ENCODE assay signal across 9 mouse cellular contexts in the genomic region with DNA sequence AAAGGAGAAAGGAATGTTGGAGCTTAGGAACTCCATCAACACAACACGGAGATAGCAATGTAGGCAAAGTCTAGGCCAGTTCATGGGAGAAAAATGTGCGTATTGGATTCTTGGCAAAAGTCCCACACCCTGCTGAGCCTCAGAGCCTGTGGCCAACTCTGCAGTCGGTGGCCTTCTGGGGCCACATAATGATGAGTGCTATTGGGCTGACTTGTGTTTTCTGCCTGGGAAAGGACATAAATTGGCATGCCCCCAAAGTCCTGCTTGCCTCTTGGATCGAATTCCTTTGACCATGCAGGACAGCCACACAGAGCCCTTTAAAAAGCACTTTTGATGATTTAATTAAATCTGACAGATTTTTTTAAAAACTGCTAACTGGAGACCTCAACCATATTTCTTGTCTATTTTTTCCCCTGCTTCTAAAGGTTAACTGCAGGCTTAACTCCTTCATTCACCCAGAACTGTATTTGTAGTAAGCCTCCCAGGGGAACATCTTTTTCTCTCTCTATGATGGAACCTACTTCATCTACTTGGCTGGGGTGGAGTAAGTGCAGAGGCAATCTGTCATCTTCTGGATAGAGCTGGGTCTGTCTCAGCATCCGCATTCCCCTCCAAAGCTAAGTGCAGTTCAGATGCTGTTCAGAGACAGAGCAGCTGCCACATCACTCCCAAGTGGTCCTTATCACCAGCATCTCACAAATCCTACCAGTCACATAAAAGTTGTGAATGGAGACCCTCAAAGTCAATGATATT.
DNase-seq lines count a peak whose midpoint lies in the region; ATAC-seq lines count a peak whose summit lies in the region.
"Had no signal": no experiment of that assay in that cellular context is flagged by ENCODE, and none has a peak within 500 bp of the region (broad histone marks: within the 10 kb centered on the region; RNA-seq: fewer than 3 reads in every experiment).

No protein-coding gene starts in this region.

- no peak for ATAC-seq in heart, embryonic 11.5 days (replicated peaks; ENCODE audit: insufficient number of reproducible peaks, low FRiP score, low TSS enrichment)
- ATAC-seq in heart, embryonic 16.5 days (replicated peaks; ENCODE audit: extremely low read depth, insufficient read depth, low FRiP score), result 0 out of 2 replicates have a peak, but pooled peaks have one; percentile 52
- peak; percentile 61; the same call in 1 of the 2 replicates for ATAC-seq in limb, embryonic 15.5 days (ENCODE audit: insufficient number of reproducible peaks, low FRiP score, low TSS enrichment, low read depth)

- no peak overlapping the region for H3K9ac ChIP-seq in heart, embryonic 11.5 days (ENCODE audit: low read depth, low read length)
- H3K9ac ChIP-seq in heart, embryonic 16.5 days (ENCODE audit: low read length), result no peak overlapping the region
- H3K9ac ChIP-seq in limb, embryonic 15.5 days, result no peak overlapping the region
- H3K9ac ChIP-seq: limb, embryonic 12.5 days had no signal

- no peak overlapping the region for H3K4me2 ChIP-seq in heart, embryonic 11.5 days
- no peak overlapping the region for H3K4me2 ChIP-seq in heart, embryonic 16.5 days (ENCODE audit: low read depth, low read length)
- no peak overlapping the region for H3K4me2 ChIP-seq in limb, embryonic 15.5 days
- H3K4me2 ChIP-seq: limb, embryonic 12.5 days had no signal

- DNase-seq in heart, adult 11 months, result peak; percentile 95
- DNase-seq in right cerebral cortex, postnatal 25 days, result peak; percentile 6
- no peak for DNase-seq in right cerebral cortex, postnatal 36 days (ENCODE audit: low spot score in 2 of 2)
- no peak for DNase-seq in frontal cortex, postnatal 14 days (ENCODE audit: low spot score in 2 of 2)
- no peak for DNase-seq in MN1 (ENCODE audit: low spot score)

- H3K27me3 ChIP-seq in heart, embryonic 11.5 days (ENCODE audit: control insufficient read depth, insufficient read depth, low read length), result no peaks in the 10 kb centered on the region
- H3K27me3 ChIP-seq in heart, embryonic 16.5 days (ENCODE audit: control insufficient read depth, insufficient read depth, low read length), result no peaks in the 10 kb centered on the region
- H3K27me3 ChIP-seq in limb, embryonic 15.5 days, result no peaks in the 10 kb centered on the region
- H3K27me3 ChIP-seq: limb, embryonic 12.5 days had no signal

- H3K36me3 ChIP-seq in heart, embryonic 11.5 days (ENCODE audit: control insufficient read depth, insufficient read depth, low read length), result no peaks in the 10 kb centered on the region
- H3K36me3 ChIP-seq in heart, embryonic 16.5 days (ENCODE audit: control insufficient read depth, insufficient read depth), result no peaks in the 10 kb centered on the region
- no peaks in the 10 kb centered on the region for H3K36me3 ChIP-seq in limb, embryonic 15.5 days
- H3K36me3 ChIP-seq: limb, embryonic 12.5 days had no signal

- no peaks in the 10 kb centered on the region for H3K9me3 ChIP-seq in heart, embryonic 11.5 days (replicated peaks; ENCODE audit: control insufficient read depth, low read length)
- H3K9me3 ChIP-seq in heart, embryonic 16.5 days (replicated peaks; ENCODE audit: control insufficient read depth, low read length), result no peaks in the 10 kb centered on the region
- no peaks in the 10 kb centered on the region for H3K9me3 ChIP-seq in limb, embryonic 15.5 days
- H3K9me3 ChIP-seq: limb, embryonic 12.5 days had no signal

- H3K27ac ChIP-seq in heart, embryonic 11.5 days (ENCODE audit: low read depth, low read length), result no peak overlapping the region
- no peak overlapping the region for H3K27ac ChIP-seq in heart, embryonic 16.5 days (ENCODE audit: low read length)
- H3K27ac ChIP-seq in limb, embryonic 15.5 days, result no peak overlapping the region
- H3K27ac ChIP-seq: limb, embryonic 12.5 days had no signal

- WGBS in heart, embryonic 11.5 days (ENCODE audit: insufficient replicate concordance), result 54% methylated on average over 5 of the region's 5 CpGs
- 33% methylated on average over 5 of the region's 5 CpGs for WGBS in heart, embryonic 16.5 days
- 27% methylated on average over 5 of the region's 5 CpGs for WGBS in limb, embryonic 15.5 days

- no peaks in the 10 kb centered on the region for H3K4me1 ChIP-seq in heart, embryonic 11.5 days (ENCODE audit: control insufficient read depth, insufficient read depth, low read length)
- no peaks in the 10 kb centered on the region for H3K4me1 ChIP-seq in heart, embryonic 16.5 days (ENCODE audit: control insufficient read depth, insufficient read depth, low read length)
- peaks cover 9% of the 10 kb centered on the region; the same call in 1 of the 2 replicates for H3K4me1 ChIP-seq in limb, embryonic 15.5 days

- H3K4me3 ChIP-seq in heart, embryonic 11.5 days (ENCODE audit: low read depth, low read length), result no peak overlapping the region
- H3K4me3 ChIP-seq in heart, embryonic 16.5 days (ENCODE audit: low read length), result no peak overlapping the region
- no peak overlapping the region for H3K4me3 ChIP-seq in limb, embryonic 15.5 days
- H3K4me3 ChIP-seq: limb, embryonic 12.5 days had no signal

Comparison
In these comparisons a context has a peak if more than half of its experiments do, and no peak if none do; other contexts are left out.
1. DNase-seq: peak in heart, adult 11 months (single experiment) and right cerebral cortex, postnatal 25 days (single experiment); none in right cerebral cortex, postnatal 36 days (0 of 2), frontal cortex, postnatal 14 days (0 of 2) and MN1 (single experiment).